Mouse (Mus musculus) c-Kit-positive CD71-positive TER-119-negative erythroid progenitor cells, embryonic 14.5 days (primary cell): Measurements from ENCODE around the gene Megf11.

Experiments
- DNase-seq: peaks from one replicate; pipeline ENCODE4 v3.0.0-alpha.2; 2013; ENCODE audit warnings: low read depth

Megf11 gene

GRCm38 (mm10) chr9:64605735-64606349 lies 220.4 kb downstream of the Megf11 start:
- no peak for DNase-seq

GRCm38 (mm10) chr9:64607049-64607448 lies 221.6 kb downstream of the Megf11 start:
- DNase-seq: no peak

- DNase-seq: no peak
These were observed 224.1 kb downstream of the Megf11 start for GRCm38 (mm10) chr9:64609546-64609945.

GRCm38 (mm10) chr9:64612121-64612983 lies 226.9 kb downstream of the Megf11 start:
- no peak for DNase-seq

- DNase-seq: no peak
These were observed 227.7 kb downstream of the Megf11 start for GRCm38 (mm10) chr9:64612984-64613649.

- no peak for DNase-seq
These were observed 232.0 kb downstream of the Megf11 start for GRCm38 (mm10) chr9:64617413-64617812.

GRCm38 (mm10) chr9:64618433-64618832 lies 233.0 kb downstream of the Megf11 start:
- DNase-seq: no peak

- no peak for DNase-seq
These were observed 234.0 kb downstream of the Megf11 start for GRCm38 (mm10) chr9:64619440-64619839.

GRCm38 (mm10) chr9:64620596-64620995 lies 235.2 kb downstream of the Megf11 start:
- DNase-seq: no peak

- DNase-seq: no peak
These were observed 236.3 kb downstream of the Megf11 start for GRCm38 (mm10) chr9:64621499-64622296.

GRCm38 (mm10) chr9:64623361-64623760 lies 237.9 kb downstream of the Megf11 start:
- no peak for DNase-seq

GRCm38 (mm10) chr9:64624536-64624935 lies 239.1 kb downstream of the Megf11 start:
- DNase-seq: peak; percentile 65

- DNase-seq: no peak
These were observed 244.4 kb downstream of the Megf11 start for GRCm38 (mm10) chr9:64629802-64630201.

- no peak for DNase-seq
These were observed 247.7 kb downstream of the Megf11 start for GRCm38 (mm10) chr9:64633169-64633568.

GRCm38 (mm10) chr9:64636111-64636510 lies 250.7 kb downstream of the Megf11 start:
- no peak for DNase-seq

- no peak for DNase-seq
These were observed 251.5 kb downstream of the Megf11 start for GRCm38 (mm10) chr9:64636961-64637360.

- peak; percentile 28 for DNase-seq
These were observed 252.8 kb downstream of the Megf11 start for GRCm38 (mm10) chr9:64638250-64638649.

GRCm38 (mm10) chr9:64639664-64640063 lies 254.2 kb downstream of the Megf11 start:
- DNase-seq: peak; percentile 14

GRCm38 (mm10) chr9:64644129-64644528 lies 258.7 kb downstream of the Megf11 start:
- no peak for DNase-seq

GRCm38 (mm10) chr9:64645462-64645861 lies 260.0 kb downstream of the Megf11 start:
- no peak for DNase-seq

GRCm38 (mm10) chr9:64649393-64649792 lies 264.0 kb downstream of the Megf11 start:
- no peak for DNase-seq

GRCm38 (mm10) chr9:64649892-64650291 lies 264.5 kb downstream of the Megf11 start:
- DNase-seq: no peak
